Mouse (Mus musculus): Measurements from ENCODE around the gene Eif4ebp2. TPM values are rescaled to one million over a fixed set of nuclear protein-coding genes. Genes with fewer than 3 reads are reported as not detected.
A peak's percentile ranks its signal among the peaks of the same experiment; 100 is the strongest.

The Eif4ebp2 gene
- polyA plus RNA-seq, 2 experiments, result 42.7 to 55.4 TPM

DNA sequence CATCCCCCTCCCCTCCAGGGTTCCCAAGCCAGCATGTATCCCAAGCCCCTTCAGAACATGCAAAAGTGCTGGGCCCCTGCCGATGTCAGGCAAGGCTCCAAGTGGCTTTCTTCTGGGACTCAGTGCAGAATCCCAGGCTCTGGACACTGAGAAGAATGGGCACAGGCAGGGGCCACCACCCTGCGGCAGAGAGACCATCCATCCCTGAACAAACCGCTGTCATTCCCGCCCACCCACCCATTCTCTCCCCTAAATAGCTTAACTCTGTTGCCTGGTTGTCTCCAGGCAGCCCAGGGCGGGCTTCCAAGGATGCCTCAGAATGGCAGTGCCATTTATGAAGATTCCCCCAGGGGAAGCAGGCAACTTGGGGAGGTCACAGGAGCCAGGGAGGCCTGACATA, 63.4 kb downstream of the Eif4ebp2 start:
- ATAC-seq (ENCODE audit: low FRiP score, low read depth) (no peak), DNase-seq (ENCODE audit: low spot score) (no peak)
- Histone ChIP-seq H3K9me3 (ENCODE audit: control insufficient read depth, low read length) (no peaks in the 10 kb centered on the region), H3K27me3 (ENCODE audit: control insufficient read depth, insufficient read depth, low read length) (no peaks in the 10 kb centered on the region), H3K4me2 (replicated peaks; ENCODE audit: low read depth, low read length, severe bottlenecking) (no peak overlapping the region), H3K27ac (replicated peaks; ENCODE audit: low read depth, low read length) (no peak overlapping the region), H3K36me3 (ENCODE audit: control insufficient read depth, insufficient read depth, low read length) (no peaks in the 10 kb centered on the region), H3K4me1 (ENCODE audit: control insufficient read depth, insufficient read depth, low read length) (peaks cover 4% of the 10 kb centered on the region), H3K9ac (ENCODE audit: low read depth, low read length, severe bottlenecking) (no peak overlapping the region), H3K4me3 (replicated peaks; ENCODE audit: low read length) (no peak overlapping the region)
- 73% methylated on average over 5 of the region's 5 CpGs for WGBS
- no peak for TF ChIP-seq POLR2A (IDR thresholded peaks at IDR 0.05; ENCODE audit: borderline replicate concordance, extremely low read depth, insufficient read depth, insufficient read length)

DNA sequence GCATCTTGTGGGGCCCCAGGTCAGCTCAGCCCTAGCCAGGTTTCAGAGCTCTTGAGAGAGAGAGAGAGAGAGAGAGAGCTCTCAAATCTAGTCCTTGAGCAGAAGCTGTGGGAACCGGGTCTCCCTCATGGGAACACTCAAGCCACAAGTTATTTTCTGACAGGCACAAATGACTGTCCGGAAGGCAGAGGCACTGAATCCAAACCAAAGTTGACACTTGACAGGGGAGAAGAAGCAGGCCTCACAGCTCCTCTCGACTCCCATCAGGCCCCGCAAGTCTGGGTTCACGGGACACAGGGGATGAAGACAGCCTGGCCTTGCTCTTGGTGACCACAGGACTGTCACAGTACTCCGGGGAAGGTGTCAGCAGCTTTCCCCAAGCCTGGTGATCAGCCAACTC, 66.2 kb downstream of the Eif4ebp2 start:
- H3K9me3 ChIP-seq (ENCODE audit: control insufficient read depth, low read length), result no peaks in the 10 kb centered on the region
- no peaks in the 10 kb centered on the region for H3K36me3 ChIP-seq (ENCODE audit: control insufficient read depth, insufficient read depth, low read length)
- TF ChIP-seq POLR2A (IDR thresholded peaks at IDR 0.05; ENCODE audit: borderline replicate concordance, extremely low read depth, insufficient read depth, insufficient read length), result no peak
- 54% methylated on average over 6 of the region's 6 CpGs for WGBS
- H3K4me2 ChIP-seq (replicated peaks; ENCODE audit: low read depth, low read length, severe bottlenecking), result no peak overlapping the region
- H3K4me1 ChIP-seq (ENCODE audit: control insufficient read depth, insufficient read depth, low read length), result peaks cover 20% of the 10 kb centered on the region
- ATAC-seq (ENCODE audit: low FRiP score, low read depth) (no peak), DNase-seq (ENCODE audit: low spot score) (no peak)
- no peak overlapping the region for H3K9ac ChIP-seq (ENCODE audit: low read depth, low read length, severe bottlenecking)
- no peaks in the 10 kb centered on the region for H3K27me3 ChIP-seq (ENCODE audit: control insufficient read depth, insufficient read depth, low read length)
- H3K27ac ChIP-seq (replicated peaks; ENCODE audit: low read depth, low read length), result no peak overlapping the region
- H3K4me3 ChIP-seq (replicated peaks; ENCODE audit: low read length), result no peak overlapping the region

DNA sequence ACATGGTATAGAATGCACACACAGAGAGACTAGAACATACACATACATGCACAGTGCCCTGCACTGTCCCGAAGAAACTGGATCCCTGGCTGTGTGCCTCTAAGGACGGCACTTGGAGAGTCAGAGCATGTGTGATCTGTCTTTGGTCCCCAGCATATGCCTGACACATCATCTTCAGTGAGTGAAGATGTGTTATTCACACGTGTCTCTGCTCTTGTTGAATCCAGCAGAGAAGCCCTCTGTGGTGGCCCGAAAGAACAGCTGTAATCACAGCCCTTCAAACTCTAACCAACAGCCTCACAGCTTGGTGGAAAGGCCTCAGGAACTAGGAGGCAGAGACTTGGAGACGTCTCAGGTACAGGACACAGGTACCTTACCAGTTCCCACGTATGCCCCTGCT, 67.3 kb downstream of the Eif4ebp2 start:
- ATAC-seq (ENCODE audit: low FRiP score, low read depth), result no peak

DNA sequence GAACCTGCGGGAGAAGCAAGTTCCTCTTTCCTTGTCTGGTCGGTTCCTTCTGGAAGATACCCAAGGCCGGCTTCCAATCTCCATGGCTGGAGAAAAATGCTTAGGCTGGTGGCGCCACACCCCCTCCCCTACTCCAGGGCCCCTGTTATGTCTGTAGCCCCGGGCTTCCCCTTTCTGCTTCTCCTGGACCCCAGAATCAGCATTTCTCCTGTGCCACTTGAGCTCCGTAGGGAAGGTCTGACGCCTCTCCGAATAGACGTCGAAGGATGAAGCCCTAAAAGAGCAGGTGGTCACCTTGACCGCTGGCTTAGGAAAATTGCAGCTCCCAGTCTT, 68.8 kb downstream of the Eif4ebp2 start:
- H3K36me3 ChIP-seq (ENCODE audit: control insufficient read depth, insufficient read depth, low read length), result no peaks in the 10 kb centered on the region
- TF ChIP-seq POLR2A (IDR thresholded peaks at IDR 0.05; ENCODE audit: borderline replicate concordance, extremely low read depth, insufficient read depth, insufficient read length), result no peak
- peak overlapping the region; percentile 96 for H3K4me2 ChIP-seq (replicated peaks; ENCODE audit: low read depth, low read length, severe bottlenecking)
- ATAC-seq (ENCODE audit: low FRiP score, low read depth), result peak; percentile 27; the same call in 1 of the 2 replicates
- peak overlapping the region; percentile 79 for H3K9ac ChIP-seq (ENCODE audit: low read depth, low read length, severe bottlenecking)
- no peak for DNase-seq (ENCODE audit: low spot score)
- H3K27me3 ChIP-seq (ENCODE audit: control insufficient read depth, insufficient read depth, low read length), result no peaks in the 10 kb centered on the region
- peak overlapping the region; percentile 71 for H3K4me3 ChIP-seq (replicated peaks; ENCODE audit: low read length)
- H3K4me1 ChIP-seq (ENCODE audit: control insufficient read depth, insufficient read depth, low read length), result peaks cover 36% of the 10 kb centered on the region
- 0% methylated on average over 11 of the region's 11 CpGs for WGBS
- H3K27ac ChIP-seq (replicated peaks; ENCODE audit: low read depth, low read length), result no peak overlapping the region
- no peaks in the 10 kb centered on the region for H3K9me3 ChIP-seq (ENCODE audit: control insufficient read depth, low read length)

More for the DNA sequence above, 67.3 kb downstream of the Eif4ebp2 start:
- TF ChIP-seq POLR2A (IDR thresholded peaks at IDR 0.05; ENCODE audit: borderline replicate concordance, extremely low read depth, insufficient read depth, insufficient read length), result no peak
- Histone ChIP-seq H3K4me1 (ENCODE audit: control insufficient read depth, insufficient read depth, low read length) (peaks cover 28% of the 10 kb centered on the region), H3K27me3 (ENCODE audit: control insufficient read depth, insufficient read depth, low read length) (no peaks in the 10 kb centered on the region), H3K4me3 (replicated peaks; ENCODE audit: low read length) (no peak overlapping the region), H3K4me2 (replicated peaks; ENCODE audit: low read depth, low read length, severe bottlenecking) (no peak overlapping the region), H3K36me3 (ENCODE audit: control insufficient read depth, insufficient read depth, low read length) (no peaks in the 10 kb centered on the region), H3K9ac (ENCODE audit: low read depth, low read length, severe bottlenecking) (no peak overlapping the region), H3K9me3 (ENCODE audit: control insufficient read depth, low read length) (no peaks in the 10 kb centered on the region), H3K27ac (replicated peaks; ENCODE audit: low read depth, low read length) (no peak overlapping the region)
- DNase-seq (ENCODE audit: low spot score), result no peak
- WGBS, result 75% methylated on average over 6 of the region's 6 CpGs

DNA sequence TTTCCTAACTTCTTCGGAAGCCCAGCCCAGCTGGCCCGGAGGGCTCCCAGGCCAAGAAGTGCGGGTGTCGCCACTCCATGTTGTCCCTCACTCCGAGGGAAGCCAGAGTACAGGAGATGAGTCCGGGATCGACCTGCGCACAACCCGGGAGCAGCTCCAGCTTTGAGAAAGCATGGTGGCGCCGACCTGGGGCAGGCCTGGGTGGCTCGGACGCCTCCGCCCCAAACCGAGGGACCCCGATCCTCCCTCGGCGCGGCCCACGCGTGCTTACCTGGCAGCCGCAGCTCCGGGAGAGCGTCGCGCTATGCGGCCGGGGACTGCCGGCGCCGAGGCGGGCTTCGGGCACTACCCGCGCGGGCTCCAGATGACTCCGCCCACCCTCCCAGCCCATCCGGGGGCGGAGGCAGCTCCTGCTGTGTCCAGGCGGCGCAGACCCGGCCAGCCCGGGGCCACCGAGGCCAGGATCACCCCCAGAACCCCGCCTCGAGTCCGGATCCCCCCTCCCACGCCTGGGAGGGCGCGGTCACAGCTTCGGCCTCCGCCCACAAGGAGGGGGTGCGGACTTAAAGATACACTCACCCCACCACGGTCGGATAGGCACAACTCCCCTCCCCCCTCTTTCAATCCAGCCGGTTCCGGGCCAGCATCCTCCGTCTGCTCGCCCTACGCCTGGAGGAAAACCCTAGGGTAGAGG, 69.3 kb downstream of the Eif4ebp2 start, which contains the start of gene Pald1:
Gene Pald1 (minus strand): TSS at position 510 of the 694 bp plus-strand sequence.
- Histone ChIP-seq H3K27ac (replicated peaks; ENCODE audit: low read depth, low read length) (0 out of 2 replicates have a peak within 1 kb of the TSS, but pooled peaks have one; percentile 13), H3K27me3 (ENCODE audit: control insufficient read depth, insufficient read depth, low read length) (no peaks in the 10 kb centered on the region), H3K9ac (ENCODE audit: low read depth, low read length, severe bottlenecking) (peak within 1 kb of the TSS; percentile 79), H3K4me3 (replicated peaks; ENCODE audit: low read length) (peak within 1 kb of the TSS; percentile 71), H3K4me2 (replicated peaks; ENCODE audit: low read depth, low read length, severe bottlenecking) (peak within 1 kb of the TSS; percentile 96), H3K36me3 (ENCODE audit: control insufficient read depth, insufficient read depth, low read length) (no peaks in the 10 kb centered on the region), H3K9me3 (ENCODE audit: control insufficient read depth, low read length) (no peaks in the 10 kb centered on the region), H3K4me1 (ENCODE audit: control insufficient read depth, insufficient read depth, low read length) (peaks cover 36% of the 10 kb centered on the region)
- TF ChIP-seq POLR2A (IDR thresholded peaks at IDR 0.05; ENCODE audit: borderline replicate concordance, extremely low read depth, insufficient read depth, insufficient read length), result 0 out of 2 replicates have a peak, but pooled peaks have one; percentile 31
- DNase-seq (ENCODE audit: low spot score), result peak; percentile 73
- peak; percentile 84 for ATAC-seq (ENCODE audit: low FRiP score, low read depth)
- 0% methylated on average over 35 of the region's 60 CpGs for WGBS
